Mouse (Mus musculus) lung, embryonic 16.5 days (tissue): ENCODE measurements around the gene AI413582. TPM values are rescaled to one million over a fixed set of nuclear protein-coding genes. Genes with fewer than 3 reads are reported as not detected.

Experiments
- ATAC-seq: fragments of 200-750 bp; cut with Nextera tagmentation; 2 replicates; pipeline ENCODE4 v1.8.0; 2017; ENCODE audit warnings: low read depth, mild to moderate bottlenecking, moderate library complexity
- H3K27ac ChIP-seq: fragments of 300-500 bp; sonication (generic); 2 replicates; pipeline ENCODE4 v1.5.1; 2014; ENCODE audit warnings: mild to moderate bottlenecking, control low read depth, low read length
- H3K27me3 ChIP-seq: fragments of 300-500 bp; sonication (generic); 2 replicates; pipeline ENCODE4 v1.6.1; 2014; ENCODE audit warnings: low read depth, low read length, mixed read lengths; ENCODE audit not compliant: control insufficient read depth, insufficient read depth
- H3K36me3 ChIP-seq: fragments of 300-500 bp; sonication (generic); 2 replicates; pipeline ENCODE4 v1.6.1; 2014; ENCODE audit warnings: low read length; ENCODE audit not compliant: control insufficient read depth, insufficient read depth
- H3K4me1 ChIP-seq: fragments of 300-500 bp; sonication (generic); replicated peaks from 2 replicates; pipeline ENCODE4 v1.6.1; 2014; ENCODE audit warnings: low read length, mixed read lengths; ENCODE audit not compliant: control insufficient read depth, insufficient read depth
- H3K4me2 ChIP-seq: fragments of 300-500 bp; sonication (generic); 2 replicates; pipeline ENCODE4 v1.6.1; 2014; ENCODE audit warnings: low read depth, low read length, control low read depth
- H3K4me3 ChIP-seq: fragments of 300-500 bp; sonication (generic); 2 replicates; pipeline ENCODE4 v1.5.1; 2014; ENCODE audit warnings: mild to moderate bottlenecking, low read length, control low read depth
- H3K9ac ChIP-seq: fragments of 300-500 bp; sonication (generic); 2 replicates; pipeline ENCODE4 v1.6.1; 2014; ENCODE audit warnings: low read length, control low read depth
- H3K9me3 ChIP-seq: fragments of 300-500 bp; sonication (generic); 2 replicates; pipeline ENCODE4 v1.6.1; 2016; ENCODE audit warnings: low read length; ENCODE audit not compliant: control insufficient read depth
- WGBS: fragments of 180-500 bp; shearing (Covaris S2); extraction: QIAGEN DNeasy Blood & Tissue Kit; methylation state at CpG from one replicate; pipeline ENCODE4 v1.1.7; 2014; 5-methylcytosine and 5-hydroxymethylcytosine counted together
- polyA plus RNA-seq: library from polyadenylated mRNA; unstranded; fragments of >200 nt; fragmentation: Nextera tagmentation; extraction: Ambion mirVana; gene quantifications from 2 replicates; pipeline ENCODE4 v1.2.1, GENCODE M21; 2015

AI413582 gene
- polyA plus RNA-seq, 1 experiment from 2014 or later: 17.6 TPM

- 1% methylated on average over 21 of the region's 27 CpGs for whole genome bisulfite sequencing
Measured at GRCm38 (mm10) chr17:27520557-27520956, 45.0 kb downstream of the AI413582 start.

GRCm38 (mm10) chr17:27518700-27519595 lies 46.6 kb downstream of the AI413582 start:
- H3K4me1 ChIP-seq: no peaks in the 10 kb centered on the region
- ATAC-seq: no peak
- no peaks in the 10 kb centered on the region for H3K9me3 ChIP-seq
- no peak overlapping the region for H3K27ac ChIP-seq
- H3K4me3 ChIP-seq: no peak overlapping the region
- 37% methylated on average over 15 of the region's 15 CpGs for WGBS
- no peak overlapping the region for H3K4me2 ChIP-seq
- H3K9ac ChIP-seq: no peak overlapping the region
- peaks cover 49% of the 10 kb centered on the region for H3K27me3 ChIP-seq
- H3K36me3 ChIP-seq: no peaks in the 10 kb centered on the region

More at GRCm38 (mm10) chr17:27520557-27520956, 45.0 kb downstream of the AI413582 start:
- no peak for ATAC-seq
- Histone ChIP-seq H3K27me3 (peaks cover 33% of the 10 kb centered on the region), H3K9ac (no peak overlapping the region), H3K4me2 (no peak overlapping the region), H3K4me1 (no peaks in the 10 kb centered on the region), H3K36me3 (no peaks in the 10 kb centered on the region), H3K4me3 (no peak overlapping the region), H3K27ac (no peak overlapping the region), H3K9me3 (no peaks in the 10 kb centered on the region)

- Histone ChIP-seq H3K4me1 (no peaks in the 10 kb centered on the region), H3K9ac (no peak overlapping the region), H3K27me3 (peaks cover 55% of the 10 kb centered on the region), H3K4me3 (no peak overlapping the region), H3K4me2 (no peak overlapping the region), H3K9me3 (no peaks in the 10 kb centered on the region), H3K27ac (no peak overlapping the region), H3K36me3 (no peaks in the 10 kb centered on the region)
- WGBS: 16% methylated on average over 9 of the region's 9 CpGs
- 0 out of 2 replicates have a peak, but pooled peaks have one; percentile 10 for ATAC-seq
Measured at GRCm38 (mm10) chr17:27518296-27518695, 47.3 kb downstream of the AI413582 start.

- Histone ChIP-seq H3K4me3 (no peak overlapping the region), H3K27ac (no peak overlapping the region), H3K36me3 (no peaks in the 10 kb centered on the region), H3K9ac (no peak overlapping the region), H3K4me1 (peaks cover 13% of the 10 kb centered on the region), H3K27me3 (peaks cover 70% of the 10 kb centered on the region), H3K4me2 (no peak overlapping the region; the same call in 1 of the 2 replicates), H3K9me3 (no peaks in the 10 kb centered on the region)
- WGBS: 31% methylated on average over 27 of the region's 27 CpGs
- ATAC-seq: 0 out of 2 replicates have a peak, but pooled peaks have one; percentile 29
Measured at GRCm38 (mm10) chr17:27513916-27514762, 51.4 kb downstream of the AI413582 start.

Other genes with a start within 250 kb of the AI413582 start
- 0.13 and 0.24 TPM in 2 replicates for gene Grm4, start 44.4 kb downstream of the AI413582 start, polyA plus RNA-seq
- 195 and 215 TPM in 2 replicates for gene Hmga1, start 9.3 kb downstream of the AI413582 start, polyA plus RNA-seq
- gene Nudt3, start 57.7 kb upstream of the AI413582 start, polyA plus RNA-seq: 73.6 and 75.8 TPM in 2 replicates
- not detected in 2 replicates for gene RPS10-NUDT3, start 69.5 kb upstream of the AI413582 start, polyA plus RNA-seq
- gene Rps10, start 70.9 kb upstream of the AI413582 start, polyA plus RNA-seq: 900 and 901 TPM in 2 replicates
- 0.88 and 1.9 TPM in 2 replicates for gene Pacsin1, start 89.8 kb upstream of the AI413582 start, polyA plus RNA-seq
- 2.4 and 2.6 TPM in 2 replicates for gene Spdef, start 163.2 kb upstream of the AI413582 start, polyA plus RNA-seq